Mouse (Mus musculus): ENCODE results near the gene Cntnap2.

The Cntnap2 gene

GRCm38 (mm10) chr6:45887901-45888300 lies 828.7 kb downstream of the Cntnap2 start:
- no peak for DNase-seq (ENCODE audit: low spot score in 2 of 2)

- no peak for DNase-seq (ENCODE audit: low spot score in 2 of 2)
These were observed 879.1 kb downstream of the Cntnap2 start for GRCm38 (mm10) chr6:45938263-45938662.

- DNase-seq (ENCODE audit: low spot score in 2 of 2): no peak
These were observed 879.6 kb downstream of the Cntnap2 start for GRCm38 (mm10) chr6:45938775-45939174.

- no peak for DNase-seq (ENCODE audit: low spot score in 2 of 2)
These were observed 886.2 kb downstream of the Cntnap2 start for GRCm38 (mm10) chr6:45945144-45945985.

GRCm38 (mm10) chr6:45954773-45955172 lies 895.6 kb downstream of the Cntnap2 start:
- no peak for DNase-seq (ENCODE audit: low spot score in 2 of 2)

GRCm38 (mm10) chr6:45964494-45964893 lies 905.3 kb downstream of the Cntnap2 start:
- DNase-seq (ENCODE audit: low spot score in 2 of 2): no peak

GRCm38 (mm10) chr6:45974471-45975154 lies 915.5 kb downstream of the Cntnap2 start:
- DNase-seq (ENCODE audit: low spot score in 2 of 2): no peak

GRCm38 (mm10) chr6:45979171-45979570 lies 920.0 kb downstream of the Cntnap2 start:
- DNase-seq (ENCODE audit: low spot score in 2 of 2): no peak

- DNase-seq (ENCODE audit: low spot score in 2 of 2): no peak
These were observed 928.9 kb downstream of the Cntnap2 start for GRCm38 (mm10) chr6:45988051-45988450.

- no peak for DNase-seq (ENCODE audit: low spot score in 2 of 2)
These were observed 931.9 kb downstream of the Cntnap2 start for GRCm38 (mm10) chr6:45991086-45991485.

- DNase-seq (ENCODE audit: low spot score in 2 of 2): no peak
These were observed 963.5 kb downstream of the Cntnap2 start for GRCm38 (mm10) chr6:46022515-46023143.

GRCm38 (mm10) chr6:46031821-46032594 lies 972.9 kb downstream of the Cntnap2 start:
- DNase-seq (ENCODE audit: low spot score in 2 of 2): no peak

GRCm38 (mm10) chr6:46033108-46033507 lies 974.0 kb downstream of the Cntnap2 start:
- no peak for DNase-seq (ENCODE audit: low spot score in 2 of 2)

- DNase-seq (ENCODE audit: low spot score in 2 of 2): no peak
These were observed 981.5 kb downstream of the Cntnap2 start for GRCm38 (mm10) chr6:46040671-46041070.

- no peak for DNase-seq (ENCODE audit: low spot score in 2 of 2)
These were observed 1021.1 kb downstream of the Cntnap2 start for GRCm38 (mm10) chr6:46080236-46080635.

GRCm38 (mm10) chr6:46081432-46081831 lies 1022.3 kb downstream of the Cntnap2 start:
- no peak for DNase-seq (ENCODE audit: low spot score in 2 of 2)

GRCm38 (mm10) chr6:46143189-46143841 lies 1084.2 kb downstream of the Cntnap2 start:
- no peak for DNase-seq (ENCODE audit: low spot score in 2 of 2)

GRCm38 (mm10) chr6:46166837-46167236 lies 1107.7 kb downstream of the Cntnap2 start:
- DNase-seq (ENCODE audit: low spot score in 2 of 2): no peak

- DNase-seq (ENCODE audit: low spot score in 2 of 2): no peak
These were observed 1138.1 kb downstream of the Cntnap2 start for GRCm38 (mm10) chr6:46197298-46197697.

- no peak for DNase-seq (ENCODE audit: low spot score in 2 of 2)
These were observed 1142.7 kb downstream of the Cntnap2 start for GRCm38 (mm10) chr6:46201828-46202227.

- no peak for DNase-seq (ENCODE audit: low spot score in 2 of 2)
These were observed 1146.4 kb downstream of the Cntnap2 start for GRCm38 (mm10) chr6:46205531-46205930.
